Mouse (Mus musculus) ES-E14 (cell line): Measurements from ENCODE around the gene Sapcd1. TPM values are rescaled to one million over a fixed set of nuclear protein-coding genes. Genes with fewer than 3 reads are reported as not detected.

Experiments used
- DNase-seq: peaks from one replicate; pipeline ENCODE4 v3.0.0-alpha.2; 2013; ENCODE audit warnings: low read depth, low spot score
- H3K27ac ChIP-seq: 2 replicates; pipeline ENCODE4 v1.5.1; 2012; ENCODE audit warnings: low read depth, mild to moderate bottlenecking, low read length, moderate library complexity, mixed read lengths; ENCODE audit not compliant: poor library complexity, insufficient read depth, severe bottlenecking
- H3K36me3 ChIP-seq: 2 replicates; pipeline ENCODE4 v1.6.1; 2012; ENCODE audit warnings: mild to moderate bottlenecking, low read length, moderate library complexity, mixed read lengths; ENCODE audit not compliant: control insufficient read depth, poor library complexity, insufficient read depth, severe bottlenecking
- H3K4me1 ChIP-seq, 2 experiments: fragments of 150-350 bp in 1 of 2; sonication (generic) in 1 of 2; 2 replicates each; pipeline ENCODE4 v1.6.1; 2012; ENCODE audit warnings: low read length in 2 of 2, mild to moderate bottlenecking in 1 of 2, mixed read lengths in 1 of 2; ENCODE audit not compliant: control insufficient read depth in 2 of 2, insufficient read depth in 2 of 2, poor library complexity in 1 of 2
- H3K4me3 ChIP-seq, 2 experiments: fragments of 150-350 bp in 1 of 2; sonication (generic) in 1 of 2; 2 replicates each; pipeline ENCODE4 v1.5.1; 2012; ENCODE audit warnings: low read length in 2 of 2, low read depth in 1 of 2, mild to moderate bottlenecking in 1 of 2, mixed read lengths in 1 of 2; ENCODE audit not compliant: insufficient read depth in 1 of 2, poor library complexity in 1 of 2, severe bottlenecking in 1 of 2
- H3K9ac ChIP-seq: 2 replicates; pipeline ENCODE4 v1.6.1; 2012; ENCODE audit warnings: low read depth, mild to moderate bottlenecking, low read length, mixed read lengths; ENCODE audit not compliant: poor library complexity, insufficient read depth, severe bottlenecking
- H3K9me3 ChIP-seq: fragments of 150-350 bp; sonication (generic); 2 replicates; pipeline ENCODE4 v1.6.1; 2012; ENCODE audit warnings: low read depth, mild to moderate bottlenecking, low read length; ENCODE audit not compliant: control insufficient read depth, insufficient read depth
- CHD2 ChIP-seq: IDR thresholded peaks from 2 replicates; pipeline ENCODE4 v1.6.1; 2014; ENCODE audit warnings: mild to moderate bottlenecking, low read depth, low read length, inconsistent platforms
- HCFC1 ChIP-seq: IDR thresholded peaks from 2 replicates; pipeline ENCODE4 v1.6.1; 2012; ENCODE audit warnings: low read length, inconsistent platforms, borderline replicate concordance; ENCODE audit not compliant: insufficient read depth
- MAFK ChIP-seq: IDR thresholded peaks from 2 replicates; pipeline ENCODE4 v1.6.1; 2014; ENCODE audit warnings: mild to moderate bottlenecking, low read depth, low read length, inconsistent platforms; ENCODE audit not compliant: insufficient read depth
- ZC3H11A ChIP-seq: IDR thresholded peaks from 2 replicates; pipeline ENCODE4 v1.6.1; 2012; ENCODE audit warnings: low read depth, mild to moderate bottlenecking, inconsistent platforms, low read length, borderline replicate concordance
- ZNF384 ChIP-seq: IDR thresholded peaks from 2 replicates; pipeline ENCODE4 v1.6.1; 2012; ENCODE audit warnings: low read depth, low read length, inconsistent platforms
- in situ Hi-C, 2 experiments: fragments of 600-800 bp; cut with MboI; formaldehyde crosslinking; loops; one replicate each; pipeline ENCODE4 v1.15.1; 2025; ENCODE audit warnings: low sequenced_read_pairs in 2 of 2, inconsistent platforms in 1 of 2; ENCODE audit not compliant: unreplicated experiment in 2 of 2
- total RNA-seq: library from RNA; depleted of rRNA; stranded (reverse); fragments of 300-350 nt; gene quantifications from 2 replicates; pipeline ENCODE4 v1.2.3, GENCODE M21; 2012

Sapcd1 gene
- total RNA-seq, 1 experiment, result 3.1 TPM

DNA sequence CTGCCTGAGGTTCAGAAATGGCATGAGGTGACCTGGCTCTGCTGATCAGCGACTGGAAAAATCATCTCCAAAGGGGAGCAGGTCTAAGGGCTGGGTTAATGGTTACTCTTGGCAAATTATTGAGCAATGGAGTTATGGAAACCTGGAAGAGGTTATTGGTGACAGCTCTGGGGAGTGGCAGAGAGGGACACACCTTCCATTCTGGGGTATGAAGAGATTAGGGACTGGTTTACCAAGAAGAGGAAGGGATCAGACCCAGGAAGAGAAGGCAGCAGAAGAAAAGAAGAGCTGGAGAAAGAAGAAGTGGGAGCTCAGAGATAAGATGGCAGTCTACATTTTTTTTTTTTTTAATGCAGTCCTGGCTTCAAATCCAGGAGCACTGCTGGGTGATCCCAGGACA, 19.9 kb upstream of the Sapcd1 start:
- no peak overlapping the region for H3K4me3 ChIP-seq
- in situ Hi-C loops, result no loop called here
- H3K36me3 ChIP-seq, result peaks cover 5% of the 10 kb centered on the region; the same call in 1 of the 2 replicates
- H3K27ac ChIP-seq, result no peak overlapping the region
- TF ChIP-seq CHD2, result no peak
- TF ChIP-seq HCFC1, result no peak
- TF ChIP-seq ZNF384, result no peak
- no peak for TF ChIP-seq MAFK
- TF ChIP-seq ZC3H11A, result no peak
- no peak overlapping the region for H3K9ac ChIP-seq
- H3K4me1 ChIP-seq, result peaks cover 0 to 24% of the 10 kb centered on the region in 2 experiments
- DNase-seq, result no peak
- no peaks in the 10 kb centered on the region for H3K9me3 ChIP-seq

GRCm38 (mm10) chr17:35046681-35047455, 19.1 kb upstream of the Sapcd1 start, which contains the start of gene Msh5:
TSS of gene Msh5 (minus strand) at chr17:35046745.
- peak; percentile 100 for DNase-seq
- no peaks in the 10 kb centered on the region for H3K9me3 ChIP-seq
- H3K9ac ChIP-seq, result peak within 1 kb of the TSS; percentile 91
- in situ Hi-C loops, result no loop called here
- H3K27ac ChIP-seq, result no peak within 1 kb of the TSS
- TF ChIP-seq MAFK, result no peak
- TF ChIP-seq HCFC1, result no peak
- 0 out of 2 replicates have a peak, but pooled peaks have one; percentile 17 for TF ChIP-seq CHD2
- no peak for TF ChIP-seq ZNF384
- no peak for TF ChIP-seq ZC3H11A
- H3K4me1 ChIP-seq, result peaks cover 0 to 16% of the 10 kb centered on the region in 2 experiments
- no peaks in the 10 kb centered on the region for H3K36me3 ChIP-seq
- peak within 1 kb of the TSS; percentile 66 to 78 for H3K4me3 ChIP-seq

GRCm38 (mm10) chr17:35045807-35046680, 18.2 kb upstream of the Sapcd1 start:
- Histone ChIP-seq H3K4me3 (peak overlapping the region; percentile 66 to 78), H3K36me3 (no peaks in the 10 kb centered on the region), H3K4me1 (peaks cover 0 to 14% of the 10 kb centered on the region in 2 experiments), H3K9me3 (no peaks in the 10 kb centered on the region), H3K9ac (peak overlapping the region; percentile 91), H3K27ac (no peak overlapping the region)
- DNase-seq, result no peak
- in situ Hi-C loops, result no loop called here
- no peak for TF ChIP-seq ZC3H11A
- TF ChIP-seq CHD2, result no peak
- TF ChIP-seq HCFC1, result no peak
- no peak for TF ChIP-seq MAFK
- TF ChIP-seq ZNF384, result no peak

- Histone ChIP-seq H3K4me3 (peak overlapping the region in 1 of 2 experiments; percentile 78; a peak in 2 of 4 replicates), H3K9ac (no peak overlapping the region), H3K9me3 (no peaks in the 10 kb centered on the region), H3K27ac (no peak overlapping the region), H3K4me1 (peaks cover 0 to 14% of the 10 kb centered on the region in 2 experiments), H3K36me3 (no peaks in the 10 kb centered on the region)
- in situ Hi-C loops, result no loop called here
- no peak for TF ChIP-seq ZNF384
- no peak for TF ChIP-seq ZC3H11A
- TF ChIP-seq CHD2, result no peak
- TF ChIP-seq HCFC1, result no peak
- TF ChIP-seq MAFK, result no peak
- DNase-seq, result no peak
These were observed 17.3 kb upstream of the Sapcd1 start for GRCm38 (mm10) chr17:35044904-35045806.
